15 mouse cellular contexts compared by ENCODE assay signal in genomic region chr19:4319272-4319671, GRCm38 (mm10). TPM values are rescaled to one million over a fixed set of nuclear protein-coding genes. Genes with fewer than 3 reads are reported as not detected.
DNase-seq lines count a peak whose midpoint lies in the region; TF ChIP-seq lines count a peak whose summit lies in the region.
"Had no signal": no experiment of that assay in that cellular context is flagged by ENCODE, and none has a peak within 500 bp of the region (broad histone marks: within the 10 kb centered on the region; RNA-seq: fewer than 3 reads in every experiment).

No protein-coding gene starts in this region.

- H3K27me3 ChIP-seq in cerebellum, adult 2 months (ENCODE audit: control insufficient read depth, insufficient read depth, low read length) = no peaks in the 10 kb centered on the region
- H3K27me3 ChIP-seq: embryonic facial prominence, embryonic 12.5 days; forebrain, embryonic 15.5 days; hindbrain, embryonic 12.5 days had no signal

- intact Hi-C loops in left cerebral cortex, postnatal 4 days (cut with DNase I) = no loop called here

- no peak overlapping the region for H3K4me3 ChIP-seq in cerebellum, adult 2 months (replicated peaks; ENCODE audit: insufficient read depth, low read depth, low read length)
- H3K4me3 ChIP-seq: embryonic facial prominence, embryonic 12.5 days; forebrain, embryonic 15.5 days; heart, embryonic 10.5 days; hindbrain, embryonic 12.5 days had no signal

- TF ChIP-seq POLR2A in cerebellum, adult 2 months (IDR thresholded peaks at IDR 0.05; ENCODE audit: borderline replicate concordance, insufficient read depth, low read length) = no peak

- peak; percentile 63 to 76 for DNase-seq in cerebellum, adult 2 months
- no peak for DNase-seq in cerebellum, adult 8-10 months
- DNase-seq in left cerebral cortex, postnatal 4 days = peak; percentile 50
- no peak for DNase-seq in left cerebral cortex, adult 18-20 months (ENCODE audit: low spot score in 2 of 2)
- peak; percentile 65 to 79 for DNase-seq in cerebellum, postnatal 25 days
- DNase-seq in embryo, embryonic 10 days (ENCODE audit: low spot score) = no peak
- DNase-seq: adrenal gland, adult 2 months; adrenal gland, postnatal 25 days; gastrocnemius, postnatal 36 days; heart, postnatal 36 days; kidney, adult 9 months had no signal

- no peak for TF ChIP-seq CTCF in cerebellum, adult 2 months (IDR thresholded peaks at IDR 0.05; ENCODE audit: borderline replicate concordance, insufficient read depth, low read depth, low read length)

- peak overlapping the region; percentile 43 for H3K27ac ChIP-seq in cerebellum, adult 2 months (ENCODE audit: insufficient read depth, low read length)
- H3K27ac ChIP-seq: embryonic facial prominence, embryonic 12.5 days; forebrain, embryonic 15.5 days; heart, embryonic 10.5 days; hindbrain, embryonic 12.5 days had no signal

- WGBS in cerebellum, adult 2 months = 44% methylated on average over 4 of the region's 4 CpGs

- peaks cover 32% of the 10 kb centered on the region for H3K4me1 ChIP-seq in cerebellum, adult 2 months (ENCODE audit: control insufficient read depth, insufficient read depth, low read length)
- H3K4me1 ChIP-seq: embryonic facial prominence, embryonic 12.5 days; forebrain, embryonic 15.5 days; hindbrain, embryonic 12.5 days had no signal

RNA-seq across cellular contexts. Expression of gene Grk2, which starts 13.2 kb away (rescaled TPM):
- 226 and 239 TPM in 2 replicates for polyA plus RNA-seq in cerebellum, adult 2 months (2012; rRNA removed)
- 100 to 1,000 TPM; 143 to 167 TPM for total RNA-seq in left cerebral cortex, postnatal 4 days (2021)
- 100 to 1,000 TPM; 224 to 230 TPM for total RNA-seq in left cerebral cortex, adult 18-20 months (2021)

RNA-seq across cellular contexts. Expression of gene Ankrd13d, which starts 36.3 kb away (rescaled TPM):
- polyA plus RNA-seq in cerebellum, adult 2 months (2012; rRNA removed) = 74.3 and 76.1 TPM in 2 replicates
- 10 to 100 TPM; 98.4 to 99.3 TPM for total RNA-seq in left cerebral cortex, postnatal 4 days (2021)
- 10 to 100 TPM; 67.2 to 71.2 TPM for total RNA-seq in left cerebral cortex, adult 18-20 months (2021)

RNA-seq across cellular contexts. Expression of gene Ssh3, which starts 50.3 kb away (rescaled TPM):
- 139 and 151 TPM in 2 replicates for polyA plus RNA-seq in cerebellum, adult 2 months (2012; rRNA removed)
- 10 to 100 TPM; 71.0 to 74.6 TPM for total RNA-seq in left cerebral cortex, postnatal 4 days (2021)
- total RNA-seq in left cerebral cortex, adult 18-20 months (2021) = 10 to 100 TPM; 49.2 to 52.4 TPM

Comparison
In these comparisons a context has a peak if more than half of its experiments do, and no peak if none do; other contexts are left out.
1. DNase-seq: peak in cerebellum, adult 2 months (2 of 2), left cerebral cortex, postnatal 4 days (single experiment) and cerebellum, postnatal 25 days (2 of 2); none in cerebellum, adult 8-10 months (single experiment), left cerebral cortex, adult 18-20 months (0 of 2) and embryo, embryonic 10 days (single experiment).